Mouse (Mus musculus): Measurements from ENCODE around the gene Efcab11. TPM values are rescaled to one million over a fixed set of nuclear protein-coding genes. Genes with fewer than 3 reads are reported as not detected.

Efcab11 gene
- total RNA-seq, 2 experiments from 2014 or later, result not detected

DNA sequence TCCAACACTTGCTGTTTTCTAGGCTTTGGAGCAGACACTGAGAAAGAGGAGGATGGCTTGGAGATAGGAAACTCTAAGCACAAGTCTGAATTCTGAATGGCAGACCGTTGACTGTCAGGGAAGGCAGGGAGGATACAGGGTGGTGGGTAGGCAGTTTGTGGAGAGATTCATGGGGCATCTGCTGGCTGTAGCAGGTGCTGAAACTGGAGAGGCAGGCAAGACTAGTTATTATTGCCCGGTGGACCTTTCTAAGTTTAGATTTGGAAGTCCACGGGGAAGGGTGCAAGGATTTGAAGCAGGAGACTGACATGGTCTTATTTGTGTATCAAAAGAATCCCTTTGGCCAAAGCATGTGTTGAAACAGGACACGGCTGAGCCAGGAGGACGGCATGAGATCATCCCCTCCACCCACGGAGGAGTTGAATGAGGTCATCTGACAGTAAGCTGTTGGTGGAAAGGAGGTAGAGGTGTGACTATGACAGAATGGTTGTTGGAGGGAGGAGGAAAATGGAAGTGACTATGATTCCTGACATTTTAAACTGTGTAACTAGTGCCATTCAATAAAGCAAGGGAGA, 197.7 kb downstream of the Efcab11 start:
- peak; percentile 83 for DNase-seq (ENCODE audit: low spot score)

DNA sequence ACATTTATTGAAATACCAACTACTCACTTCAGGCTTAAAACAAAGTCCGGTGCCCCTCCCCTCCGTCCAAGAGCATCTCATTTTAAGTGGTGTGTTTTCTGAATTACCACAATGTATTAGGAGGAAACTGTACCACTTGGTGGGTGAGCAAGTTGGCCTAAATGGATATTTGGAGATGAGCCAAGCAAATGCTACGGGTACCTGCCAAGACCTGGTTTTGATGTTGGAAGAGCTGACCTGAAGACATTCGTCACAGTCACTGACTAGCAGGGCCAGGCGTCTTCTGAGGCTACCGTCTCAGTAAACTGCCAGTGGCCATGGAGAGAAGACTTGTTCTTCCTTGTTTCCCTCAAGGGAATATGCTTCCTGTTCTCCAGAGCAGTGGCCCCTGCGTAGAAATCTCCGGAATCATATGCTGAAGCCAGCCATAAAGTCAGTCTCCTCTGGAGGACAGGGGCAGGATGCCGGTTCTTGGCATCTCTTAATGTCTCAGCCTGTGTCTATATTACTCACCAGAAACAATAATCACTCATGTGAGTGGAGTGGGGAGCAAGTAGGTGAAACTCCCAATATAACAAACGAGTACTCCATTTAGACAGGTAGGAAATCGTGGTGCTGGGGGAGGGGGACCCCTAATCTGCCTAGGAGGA, 198.7 kb downstream of the Efcab11 start:
- no peak for DNase-seq (ENCODE audit: low spot score)

GRCm38 (mm10) chr12:99681681-99682080, 202.6 kb downstream of the Efcab11 start:
- DNase-seq (ENCODE audit: low spot score), result no peak

DNA sequence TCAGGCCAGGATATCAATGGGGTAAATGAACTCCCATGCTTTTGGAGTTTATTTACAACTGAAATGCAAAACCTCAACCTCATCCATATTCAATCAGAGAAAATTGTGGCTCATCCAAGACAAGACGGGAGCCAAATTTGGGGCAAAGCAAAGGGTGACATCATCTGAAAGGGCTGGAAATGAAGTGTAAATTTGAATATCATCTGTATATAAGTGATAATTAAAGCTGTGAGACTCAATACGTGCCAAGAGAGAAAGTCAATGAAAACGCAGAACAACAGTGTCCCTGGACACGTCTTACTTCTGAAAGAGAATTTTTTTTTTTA, 212.4 kb downstream of the Efcab11 start:
- DNase-seq (ENCODE audit: low spot score), result no peak

- DNase-seq (ENCODE audit: low spot score), result peak; percentile 34
Measured at GRCm38 (mm10) chr12:99671162-99671865, 212.9 kb downstream of the Efcab11 start.

DNA sequence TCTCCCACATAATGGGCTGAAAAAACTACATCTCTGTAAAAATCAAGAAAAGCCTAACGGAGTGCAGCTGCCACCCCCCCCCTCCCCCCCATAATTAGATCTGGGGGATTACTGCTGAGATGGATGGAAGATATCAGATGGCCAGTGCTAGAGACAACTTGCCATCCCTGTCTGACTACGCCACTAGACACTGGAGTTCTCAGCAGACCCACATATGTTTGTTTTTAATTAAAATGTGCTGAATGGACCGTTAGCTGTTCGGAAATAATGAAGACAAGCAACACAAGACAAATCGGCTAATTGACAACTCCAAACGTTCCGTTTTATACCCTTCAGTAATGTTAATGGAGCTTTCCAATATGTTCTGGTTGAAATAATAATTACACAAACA, 213.5 kb downstream of the Efcab11 start:
- no peak for DNase-seq (ENCODE audit: low spot score)

GRCm38 (mm10) chr12:99669976-99670761, 214.1 kb downstream of the Efcab11 start:
- DNase-seq (ENCODE audit: low spot score), result peak; percentile 44

DNA sequence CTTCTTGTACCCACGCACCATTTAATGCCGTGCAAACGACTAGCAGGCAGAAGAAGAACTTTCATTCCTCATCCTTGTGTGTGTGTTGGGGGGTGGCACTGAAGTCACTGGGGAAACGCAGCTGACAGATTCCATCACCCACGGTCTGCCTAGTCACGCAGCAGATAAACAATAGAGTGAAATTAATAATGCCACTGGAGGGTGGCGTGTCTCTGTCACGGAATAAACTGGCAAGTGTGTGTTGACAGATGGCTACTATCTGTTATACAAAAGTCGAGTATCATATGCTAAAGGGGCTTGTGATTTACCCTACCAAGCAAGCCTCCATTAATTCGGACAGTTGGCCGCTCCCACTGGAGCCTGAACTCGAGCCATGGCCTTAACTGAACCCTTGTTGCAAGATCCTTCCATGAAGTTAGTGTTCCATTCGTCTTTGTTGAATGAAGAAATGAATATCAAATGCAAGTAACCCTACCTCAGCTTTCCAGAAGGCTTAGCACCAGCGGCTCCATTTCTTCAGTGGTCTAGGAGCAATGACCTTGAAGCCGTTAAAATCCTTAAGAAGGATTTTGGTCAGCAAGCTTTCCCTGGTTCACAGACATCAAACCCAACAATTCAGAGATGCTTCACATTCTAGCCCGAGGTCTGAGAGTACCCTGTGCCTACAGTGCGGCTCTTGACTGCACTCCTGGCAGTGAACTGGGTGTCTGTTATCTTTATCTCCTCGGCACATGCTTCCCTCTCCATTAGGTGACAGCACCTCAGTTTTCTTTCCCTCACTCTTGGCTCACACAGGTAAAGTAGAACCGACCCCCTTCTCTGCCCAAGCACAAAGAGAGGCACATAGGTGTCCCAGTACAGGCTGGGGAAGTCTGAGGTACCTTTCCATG, 229.0 kb downstream of the Efcab11 start:
- no peak for DNase-seq (ENCODE audit: low spot score)

GRCm38 (mm10) chr12:99652459-99652858, 231.8 kb downstream of the Efcab11 start:
- DNase-seq (ENCODE audit: low spot score), result no peak

DNA sequence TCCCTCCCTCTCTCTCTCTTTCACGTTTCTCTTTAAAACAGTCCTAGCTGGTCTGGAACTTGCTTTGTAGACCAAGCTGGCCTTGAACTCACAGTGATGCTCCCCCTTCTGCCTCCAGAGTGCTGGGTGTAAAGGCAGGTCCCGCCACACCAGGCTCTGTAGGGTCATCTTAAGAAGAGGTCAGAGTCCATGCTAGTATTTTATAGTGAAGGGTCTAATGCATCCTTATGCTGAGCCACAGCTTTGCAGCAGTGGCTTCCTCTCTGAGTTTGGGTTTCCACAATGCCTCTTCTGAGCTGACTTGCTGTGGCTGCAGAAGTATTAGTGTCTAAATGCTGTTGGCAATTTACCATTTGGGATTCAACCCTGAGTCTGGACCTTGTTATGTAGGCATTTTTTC, 234.5 kb downstream of the Efcab11 start:
- no peak for DNase-seq (ENCODE audit: low spot score)

- no peak for DNase-seq (ENCODE audit: low spot score)
Measured at GRCm38 (mm10) chr12:99648781-99649180, 235.5 kb downstream of the Efcab11 start.

DNA sequence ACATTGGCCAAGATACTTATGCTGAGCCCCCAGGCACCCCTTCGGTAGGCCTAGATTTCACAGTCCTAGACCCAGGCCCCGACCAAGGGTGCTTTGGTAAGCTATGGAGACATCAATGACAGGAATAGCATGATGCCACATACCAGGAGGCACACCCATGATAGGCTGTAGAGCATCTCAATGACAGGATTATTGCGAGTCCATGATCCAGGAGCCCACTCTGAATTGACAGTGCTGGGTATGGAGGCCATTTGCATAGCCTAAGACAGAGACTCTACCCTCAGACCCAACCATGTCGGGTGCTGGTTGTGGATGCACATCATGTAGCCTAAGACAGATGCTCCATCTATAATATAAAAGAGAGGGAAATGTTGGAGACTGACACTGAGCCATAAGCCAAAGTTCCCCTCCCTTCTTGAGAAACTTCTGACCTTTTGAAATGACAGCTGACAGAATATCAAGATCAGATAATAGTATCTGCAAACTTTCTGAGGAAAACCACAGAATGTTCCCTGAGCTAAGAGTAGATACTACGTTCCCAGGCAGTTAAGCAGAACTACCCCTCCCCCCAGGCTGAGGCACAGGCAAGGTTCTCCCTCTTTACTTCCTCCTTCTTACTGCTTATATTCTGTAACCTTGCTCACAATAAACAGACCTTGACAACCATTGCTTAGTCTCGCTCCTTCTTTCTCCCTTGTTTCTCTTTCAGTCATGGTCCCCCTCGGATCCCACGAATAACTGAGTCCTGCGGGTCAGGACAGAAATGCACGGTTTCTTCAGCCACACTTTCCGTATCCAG, 237.5 kb downstream of the Efcab11 start:
- no peak for DNase-seq (ENCODE audit: low spot score)

GRCm38 (mm10) chr12:99645418-99645817, 238.8 kb downstream of the Efcab11 start:
- peak; percentile 69 for DNase-seq (ENCODE audit: low spot score)

DNA sequence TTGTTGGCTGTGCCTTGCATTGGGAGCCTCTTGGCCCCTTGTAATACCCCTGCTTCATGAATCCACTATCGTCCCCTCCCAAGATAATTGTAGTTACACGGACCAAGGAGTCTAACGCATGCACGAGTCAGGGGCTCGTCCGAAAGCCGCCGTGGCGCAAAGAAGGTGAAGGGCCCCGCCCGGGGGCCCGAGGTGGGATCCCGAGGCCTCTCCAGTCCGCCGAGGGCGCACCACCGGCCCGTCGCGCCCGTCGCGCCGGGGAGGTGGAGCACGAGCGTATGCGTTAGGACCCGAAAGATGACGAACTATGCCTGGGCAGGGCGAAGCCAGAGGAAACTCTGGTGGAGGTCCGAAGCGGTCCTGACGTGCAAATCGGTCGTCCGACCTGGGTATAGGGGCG, 239.3 kb downstream of the Efcab11 start:
- DNase-seq (ENCODE audit: low spot score), result no peak

Other genes with a start within 250 kb of the Efcab11 start
- gene Tdp1, start 78 bp upstream of the Efcab11 start, total RNA-seq (2021), result 1 to 10 TPM; 4.5 to 4.7 TPM
- under 1 TPM in 1 of 2 experiments, not detected in 1; 0.07 TPM for gene Kcnk13, start 80.1 kb upstream of the Efcab11 start, total RNA-seq (2021)
- 100 to 1,000 TPM; 140 to 164 TPM for gene Psmc1, start 225.7 kb upstream of the Efcab11 start, total RNA-seq (2021)

Measured in gastrocnemius, adult 18-20 months (tissue).